Mouse (Mus musculus): Measurements from ENCODE around the gene Nqo1.
A peak's percentile ranks its signal among the peaks of the same experiment; 100 is the strongest.

Gene Nqo1

GRCm38 (mm10) chr8:107403038-107403781 is at the start of gene Nqo1:
Gene Nqo1 (minus strand): TSS chr8:107403206.
- DNase-seq (ENCODE audit: low read depth, low spot score): peak; percentile 92

- no peak for DNase-seq (ENCODE audit: low read depth, low spot score)
Observed at GRCm38 (mm10) chr8:107451414-107452066, 48.5 kb upstream of the Nqo1 start.

GRCm38 (mm10) chr8:107449655-107450054 is 46.6 kb upstream of the Nqo1 start:
- DNase-seq (ENCODE audit: low read depth, low spot score): no peak

GRCm38 (mm10) chr8:107449130-107449529 is 46.1 kb upstream of the Nqo1 start:
- no peak for DNase-seq (ENCODE audit: low read depth, low spot score)

GRCm38 (mm10) chr8:107448382-107448889 is 45.4 kb upstream of the Nqo1 start:
- no peak for DNase-seq (ENCODE audit: low read depth, low spot score)

- DNase-seq (ENCODE audit: low read depth, low spot score): no peak
Observed at GRCm38 (mm10) chr8:107447713-107448112, 44.7 kb upstream of the Nqo1 start.

GRCm38 (mm10) chr8:107444626-107445025 is 41.6 kb upstream of the Nqo1 start:
- no peak for DNase-seq (ENCODE audit: low read depth, low spot score)

GRCm38 (mm10) chr8:107439880-107440625 is 37.0 kb upstream of the Nqo1 start:
- peak; percentile 54 for DNase-seq (ENCODE audit: low read depth, low spot score)

GRCm38 (mm10) chr8:107437711-107438110 is 34.7 kb upstream of the Nqo1 start:
- no peak for DNase-seq (ENCODE audit: low read depth, low spot score)

GRCm38 (mm10) chr8:107436841-107437421 is 33.9 kb upstream of the Nqo1 start:
- DNase-seq (ENCODE audit: low read depth, low spot score): peak; percentile 72

GRCm38 (mm10) chr8:107435962-107436831 is 33.2 kb upstream of the Nqo1 start, which contains the start of gene Wwp2:
Gene Wwp2 (plus strand): TSS chr8:107436365.
- peak; percentile 60 for DNase-seq (ENCODE audit: low read depth, low spot score)

GRCm38 (mm10) chr8:107435421-107435961 is 32.5 kb upstream of the Nqo1 start:
- DNase-seq (ENCODE audit: low read depth, low spot score): no peak

GRCm38 (mm10) chr8:107430821-107431220 is 27.8 kb upstream of the Nqo1 start:
- DNase-seq (ENCODE audit: low read depth, low spot score): no peak

- DNase-seq (ENCODE audit: low read depth, low spot score): no peak
Observed at GRCm38 (mm10) chr8:107425230-107425597, 22.2 kb upstream of the Nqo1 start.

GRCm38 (mm10) chr8:107424597-107425229 is 21.7 kb upstream of the Nqo1 start, which contains the start of gene Nob1:
Gene Nob1 (minus strand): TSS chr8:107425051.
- peak; percentile 97 for DNase-seq (ENCODE audit: low read depth, low spot score)

- no peak for DNase-seq (ENCODE audit: low read depth, low spot score)
Observed at GRCm38 (mm10) chr8:107424176-107424575, 21.2 kb upstream of the Nqo1 start.

- DNase-seq (ENCODE audit: low read depth, low spot score): no peak
Observed at GRCm38 (mm10) chr8:107417001-107417400, 14.0 kb upstream of the Nqo1 start.

- DNase-seq (ENCODE audit: low read depth, low spot score): no peak
Observed at GRCm38 (mm10) chr8:107413881-107414280, 10.9 kb upstream of the Nqo1 start.

- DNase-seq (ENCODE audit: low read depth, low spot score): no peak
Observed at GRCm38 (mm10) chr8:107412552-107412951, 9.5 kb upstream of the Nqo1 start.

GRCm38 (mm10) chr8:107411391-107411790 is 8.4 kb upstream of the Nqo1 start:
- DNase-seq (ENCODE audit: low read depth, low spot score): no peak

Measured in c-Kit-negative CD71-positive TER-119-positive erythroid progenitor cells, embryonic 14.5 days (primary cell).